Mouse (Mus musculus) cerebellum, postnatal 36 days (tissue): ENCODE measurements around the gene Dpysl5.

Experiments used
- DNase-seq, 2 experiments: peaks; one replicate each; pipeline ENCODE4 v3.0.0; 2021 to 2022; ENCODE audit warnings: mixed read lengths in 2 of 2

Dpysl5 gene

GRCm38 (mm10) chr5:30824124-30824988 is 113.0 kb downstream of the Dpysl5 start:
- DNase-seq = no peak

GRCm38 (mm10) chr5:30825166-30825565 is 113.8 kb downstream of the Dpysl5 start:
- DNase-seq = peak; percentile 18 to 28

- peak; percentile 70 to 71 for DNase-seq
Observed at GRCm38 (mm10) chr5:30825821-30826220, 114.5 kb downstream of the Dpysl5 start.

- DNase-seq = no peak
Observed at GRCm38 (mm10) chr5:30833416-30833815, 122.1 kb downstream of the Dpysl5 start.

GRCm38 (mm10) chr5:30839731-30840130 is 128.4 kb downstream of the Dpysl5 start:
- DNase-seq = no peak

GRCm38 (mm10) chr5:30841896-30842295 is 130.5 kb downstream of the Dpysl5 start:
- no peak for DNase-seq
